Mouse (Mus musculus) liver, postnatal 0 days (tissue): ENCODE measurements around the gene Dtnbp1. TPM values are rescaled to one million over a fixed set of nuclear protein-coding genes. Genes with fewer than 3 reads are reported as not detected.

Experiments used
- ATAC-seq: fragments of 200-750 bp; cut with Nextera tagmentation; 2 replicates; pipeline ENCODE4 v1.8.0; 2017; ENCODE audit warnings: mild to moderate bottlenecking, moderate library complexity
- DNase-seq: peaks from one replicate; pipeline ENCODE4 v3.0.0-alpha.2; 2016
- H3K27ac ChIP-seq: fragments of 300-500 bp; sonication (generic); 2 replicates; pipeline ENCODE4 v1.5.1; 2014; ENCODE audit warnings: antibody characterized with exemption, moderate library complexity, mild to moderate bottlenecking, low read depth
- H3K27me3 ChIP-seq: fragments of 300-500 bp; sonication (generic); 2 replicates; pipeline ENCODE4 v1.6.1; 2014; ENCODE audit warnings: low read length, control low read depth, mixed read lengths; ENCODE audit not compliant: insufficient read depth
- H3K36me3 ChIP-seq: fragments of 300-500 bp; sonication (generic); replicated peaks from 2 replicates; pipeline ENCODE4 v1.6.1; 2014; ENCODE audit warnings: mild to moderate bottlenecking, control low read depth, low read length, moderate library complexity, mixed read lengths; ENCODE audit not compliant: insufficient read depth
- H3K4me1 ChIP-seq: fragments of 300-500 bp; sonication (generic); 2 replicates; pipeline ENCODE4 v1.6.1; 2014; ENCODE audit warnings: antibody characterized with exemption, mild to moderate bottlenecking, control low read depth; ENCODE audit not compliant: insufficient read depth
- H3K4me2 ChIP-seq: fragments of 300-500 bp; sonication (generic); 2 replicates; pipeline ENCODE4 v1.6.1; 2014; ENCODE audit warnings: low read depth, mild to moderate bottlenecking, low read length, moderate library complexity, mixed read lengths
- H3K4me3 ChIP-seq: fragments of 300-500 bp; sonication (generic); 2 replicates; pipeline ENCODE4 v1.5.1; 2014; ENCODE audit warnings: low read depth, low read length
- H3K9ac ChIP-seq: fragments of 300-500 bp; sonication (generic); replicated peaks from 2 replicates; pipeline ENCODE4 v1.6.1; 2014; ENCODE audit warnings: mild to moderate bottlenecking, moderate library complexity
- H3K9me3 ChIP-seq: fragments of 300-500 bp; sonication (generic); 2 replicates; pipeline ENCODE4 v1.6.1; 2016; ENCODE audit warnings: mild to moderate bottlenecking, control low read depth, low read length, mixed read lengths
- CTCF ChIP-seq: sonication (generic); IDR thresholded peaks from 2 replicates; pipeline ENCODE4 v1.5.1; 2016; ENCODE audit warnings: antibody characterized with exemption, low read depth
- EP300 ChIP-seq: IDR thresholded peaks from 2 replicates; pipeline ENCODE4 v1.6.1; 2016; ENCODE audit warnings: antibody characterized with exemption, low read depth, mild to moderate bottlenecking
- WGBS: fragments of 180-500 bp; shearing (Covaris S2); extraction: QIAGEN DNeasy Blood & Tissue Kit; methylation state at CpG from one replicate; pipeline ENCODE4 v1.1.7; 2014; ENCODE audit not compliant: insufficient replicate concordance; 5-methylcytosine and 5-hydroxymethylcytosine counted together
- polyA plus RNA-seq: library from polyadenylated mRNA; unstranded; fragments of >200 nt; fragmentation: Nextera tagmentation; extraction: Ambion mirVana; gene quantifications from 2 replicates; pipeline ENCODE4 v1.2.1, GENCODE M21; 2015

The Dtnbp1 gene
- polyA plus RNA-seq, 1 experiment from 2014 or later: 34.2 TPM

DNA sequence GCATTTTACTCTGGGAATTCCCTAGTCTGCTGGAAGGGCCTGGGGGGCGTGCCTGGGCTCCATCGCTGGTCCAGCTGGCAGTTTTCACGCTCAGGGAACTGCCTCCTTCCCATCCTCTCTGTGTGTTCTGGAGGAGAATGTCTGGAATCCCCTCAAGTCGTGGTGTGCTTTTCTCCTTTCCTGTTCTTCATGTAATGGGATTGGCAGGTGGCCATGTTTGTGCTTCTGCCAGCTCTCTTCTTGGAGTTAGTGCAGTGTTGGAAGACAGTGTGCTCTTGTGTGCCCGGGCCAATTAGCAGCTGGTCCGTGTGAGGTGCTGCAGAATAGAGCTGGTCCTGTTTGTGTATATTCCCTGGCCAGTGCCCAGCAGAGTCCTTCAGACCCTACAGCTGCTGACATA lies 94.2 kb downstream of the Dtnbp1 start:
- no peak for TF ChIP-seq CTCF
- no peak for TF ChIP-seq EP300
- 76% methylated on average over 6 of the region's 6 CpGs for WGBS
- Histone ChIP-seq H3K9me3 (no peaks in the 10 kb centered on the region), H3K27ac (no peak overlapping the region), H3K4me2 (no peak overlapping the region), H3K9ac (no peak overlapping the region), H3K27me3 (no peaks in the 10 kb centered on the region), H3K36me3 (peaks cover 65% of the 10 kb centered on the region), H3K4me3 (no peak overlapping the region), H3K4me1 (no peaks in the 10 kb centered on the region)
- DNase-seq: no peak
- no peak for ATAC-seq

DNA sequence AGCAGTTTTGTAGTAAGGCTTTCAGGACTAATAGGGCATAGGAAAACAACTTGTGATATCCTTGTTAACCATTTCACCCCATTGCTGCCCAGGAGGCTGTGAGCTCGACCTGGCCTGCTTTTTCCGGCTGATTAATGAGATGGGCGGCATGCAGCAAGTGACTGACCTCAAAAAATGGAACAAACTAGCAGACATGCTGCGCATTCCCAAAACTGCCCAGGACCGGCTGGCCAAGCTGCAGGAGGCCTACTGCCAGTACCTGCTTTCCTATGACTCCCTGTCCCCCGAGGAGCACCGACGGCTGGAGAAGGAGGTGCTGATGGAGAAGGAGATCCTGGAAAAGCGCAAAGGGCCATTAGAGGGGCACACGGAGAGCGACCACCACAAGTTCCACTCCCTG lies 95.8 kb downstream of the Dtnbp1 start:
- H3K27ac ChIP-seq: no peak overlapping the region
- no peak overlapping the region for H3K4me2 ChIP-seq
- ATAC-seq (no peak), DNase-seq (no peak)
- no peaks in the 10 kb centered on the region for H3K9me3 ChIP-seq
- H3K9ac ChIP-seq: no peak overlapping the region
- H3K4me3 ChIP-seq: no peak overlapping the region
- H3K4me1 ChIP-seq: no peaks in the 10 kb centered on the region
- peaks cover 69% of the 10 kb centered on the region for H3K36me3 ChIP-seq
- TF ChIP-seq EP300 (no peak), CTCF (no peak)
- 90% methylated on average over 11 of the region's 11 CpGs for WGBS
- H3K27me3 ChIP-seq: no peaks in the 10 kb centered on the region

DNA sequence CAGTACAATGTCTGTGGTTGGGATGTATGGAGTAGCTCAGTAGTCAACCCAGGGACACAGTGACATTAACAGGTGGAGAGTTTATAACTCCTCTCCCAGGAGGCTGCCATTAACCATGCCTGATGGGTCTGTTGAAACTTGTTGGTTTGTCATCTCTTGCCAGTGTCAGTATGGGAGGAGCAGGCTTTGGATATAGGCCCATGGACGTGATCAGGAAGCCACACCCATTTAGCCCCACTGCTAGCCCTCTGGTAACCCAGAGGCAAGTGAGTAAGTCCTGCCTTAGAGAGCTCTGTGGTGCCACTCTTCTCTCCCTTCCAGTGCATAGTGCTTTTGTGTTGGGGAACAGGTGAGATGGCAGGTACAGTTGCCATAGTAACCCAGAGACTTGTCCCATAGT lies 97.7 kb downstream of the Dtnbp1 start:
- WGBS: 58% methylated on average over 1 of the region's 1 CpGs
- Histone ChIP-seq H3K4me3 (no peak overlapping the region), H3K27me3 (no peaks in the 10 kb centered on the region), H3K9me3 (no peaks in the 10 kb centered on the region), H3K4me1 (no peaks in the 10 kb centered on the region), H3K4me2 (no peak overlapping the region), H3K27ac (no peak overlapping the region), H3K9ac (no peak overlapping the region), H3K36me3 (peaks cover 55% of the 10 kb centered on the region)
- DNase-seq: no peak
- no peak for ATAC-seq
- TF ChIP-seq EP300: no peak
- TF ChIP-seq CTCF: no peak

DNA sequence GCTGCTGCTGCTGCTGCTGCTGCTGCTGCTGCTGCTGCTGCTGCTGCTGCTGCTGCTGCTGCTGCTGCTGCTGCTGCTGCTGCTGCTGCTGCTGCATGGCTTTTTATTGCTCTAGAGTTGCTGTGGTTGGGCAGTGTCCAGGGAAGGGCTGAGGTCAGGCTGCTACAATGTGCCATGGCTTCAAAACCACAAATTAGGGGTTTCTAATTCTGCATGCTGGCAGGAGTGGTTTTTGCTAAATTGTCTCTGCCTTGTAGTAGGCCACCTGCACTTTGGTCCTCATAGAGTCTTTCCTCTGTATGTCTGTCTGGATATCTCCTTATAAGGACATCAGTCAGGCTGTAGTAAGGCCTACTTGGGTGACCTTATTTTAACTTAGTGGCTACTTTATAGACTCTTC lies 98.5 kb downstream of the Dtnbp1 start:
- H3K27ac ChIP-seq: no peak overlapping the region
- peaks cover 50% of the 10 kb centered on the region for H3K36me3 ChIP-seq
- no peak for DNase-seq
- TF ChIP-seq EP300 (no peak), CTCF (no peak)
- H3K27me3 ChIP-seq: no peaks in the 10 kb centered on the region
- H3K4me3 ChIP-seq: no peak overlapping the region
- H3K9me3 ChIP-seq: no peaks in the 10 kb centered on the region
- no peak for ATAC-seq
- H3K4me2 ChIP-seq: no peak overlapping the region
- H3K9ac ChIP-seq: no peak overlapping the region
- no peaks in the 10 kb centered on the region for H3K4me1 ChIP-seq

DNA sequence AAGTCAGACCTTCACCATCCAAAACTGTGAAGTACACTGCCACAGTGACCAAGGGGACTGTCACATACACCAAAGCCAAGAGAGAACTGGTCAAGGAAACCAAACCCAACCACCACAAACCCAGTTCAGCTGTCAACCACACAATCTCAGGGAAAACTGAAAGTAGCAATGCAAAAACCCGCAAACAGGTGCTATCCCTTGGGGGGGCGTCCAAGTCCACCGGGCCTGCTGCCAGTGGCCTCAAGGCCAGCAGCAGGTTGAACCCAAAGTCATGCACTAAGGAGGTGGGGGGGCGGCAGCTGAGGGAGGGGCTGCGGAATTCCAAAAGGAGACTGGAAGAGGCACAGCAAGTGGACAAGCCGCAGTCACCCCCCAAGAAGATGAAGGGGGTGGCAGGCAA lies 99.6 kb downstream of the Dtnbp1 start:
- Histone ChIP-seq H3K9ac (no peak overlapping the region), H3K4me2 (no peak overlapping the region), H3K9me3 (no peaks in the 10 kb centered on the region), H3K27me3 (no peaks in the 10 kb centered on the region), H3K27ac (no peak overlapping the region), H3K4me1 (no peaks in the 10 kb centered on the region), H3K36me3 (peaks cover 50% of the 10 kb centered on the region), H3K4me3 (no peak overlapping the region)
- 91% methylated on average over 6 of the region's 6 CpGs for WGBS
- DNase-seq (no peak), ATAC-seq (no peak)
- no peak for TF ChIP-seq CTCF
- TF ChIP-seq EP300: no peak

DNA sequence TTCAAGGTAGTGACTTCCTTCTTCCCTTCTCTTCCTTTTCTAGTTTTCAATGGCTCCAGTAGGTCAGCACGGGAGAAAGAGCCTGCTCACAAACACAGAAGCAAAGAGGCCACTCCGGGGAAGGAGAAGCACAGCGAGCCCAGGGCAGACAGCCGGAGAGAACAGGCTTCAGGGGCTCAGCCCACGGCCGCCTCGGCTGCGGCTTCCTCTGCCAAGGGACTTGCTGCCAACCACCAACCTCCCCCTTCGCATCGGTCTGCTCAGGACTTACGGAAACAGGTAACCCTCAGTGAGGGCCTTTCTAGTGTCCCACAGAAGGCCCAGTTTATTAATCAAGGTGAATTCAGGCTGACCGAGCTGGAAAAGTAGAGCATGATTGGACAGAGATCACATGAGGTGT lies 105.7 kb downstream of the Dtnbp1 start:
- H3K36me3 ChIP-seq: peaks cover 31% of the 10 kb centered on the region
- TF ChIP-seq EP300 (no peak), CTCF (no peak)
- H3K9ac ChIP-seq: no peak overlapping the region
- no peaks in the 10 kb centered on the region for H3K4me1 ChIP-seq
- 88% methylated on average over 12 of the region's 12 CpGs for WGBS
- no peak for DNase-seq
- H3K27ac ChIP-seq: no peak overlapping the region
- H3K4me3 ChIP-seq: no peak overlapping the region
- ATAC-seq: no peak
- H3K27me3 ChIP-seq: no peaks in the 10 kb centered on the region
- no peak overlapping the region for H3K4me2 ChIP-seq
- H3K9me3 ChIP-seq: no peaks in the 10 kb centered on the region
